Mouse (Mus musculus) limb, embryonic 10.5 days (tissue): Measurements from ENCODE around the gene Nexn. TPM values are rescaled to one million over a fixed set of nuclear protein-coding genes. Genes with fewer than 3 reads are reported as not detected.
"Not testable (repeated sequence)": the region's sequence is repeated elsewhere in the genome, so short reads cannot be mapped to it uniquely, and the experiment has no call there.

Source experiments
- DNase-seq: peaks from one replicate; pipeline ENCODE4 v3.0.0-alpha.2; 2017; ENCODE audit warnings: low spot score
- H3K27ac ChIP-seq: fragments of 300-500 bp; sonication (generic); 2 replicates; pipeline ENCODE4 v1.5.1; 2016; ENCODE audit warnings: mild to moderate bottlenecking
- H3K27me3 ChIP-seq: fragments of 300-500 bp; sonication (generic); 2 replicates; pipeline ENCODE4 v1.6.1; 2016; ENCODE audit warnings: low read depth, mild to moderate bottlenecking; ENCODE audit not compliant: poor library complexity, severe bottlenecking
- H3K36me3 ChIP-seq: fragments of 300-500 bp; sonication (generic); 2 replicates; pipeline ENCODE4 v1.6.1; 2016; ENCODE audit warnings: mild to moderate bottlenecking, moderate library complexity
- H3K4me1 ChIP-seq: fragments of 300-500 bp; sonication (generic); 2 replicates; pipeline ENCODE4 v1.6.1; 2016
- H3K4me3 ChIP-seq: fragments of 300-500 bp; sonication (generic); 2 replicates; pipeline ENCODE4 v1.5.1; 2016; ENCODE audit warnings: mild to moderate bottlenecking, moderate library complexity
- H3K9me3 ChIP-seq: fragments of 300-500 bp; sonication (generic); replicated peaks from 2 replicates; pipeline ENCODE4 v1.6.1; 2016; ENCODE audit warnings: mild to moderate bottlenecking
- WGBS: fragments of 180-500 bp; shearing (Covaris S2); methylation state at CpG from one replicate; pipeline ENCODE4 v1.1.7; 2016; 5-methylcytosine and 5-hydroxymethylcytosine counted together
- polyA plus RNA-seq: library from polyadenylated mRNA; unstranded; fragments of >200 nt; fragmentation: Nextera tagmentation; extraction: Ambion mirVana; gene quantifications from 2 replicates; pipeline ENCODE4 v1.2.1, GENCODE M21; 2016

Gene Nexn
- polyA plus RNA-seq: 3.0 and 3.1 TPM in 2 replicates

GRCm38 (mm10) chr3:152266036-152266421, at the start of gene Nexn:
Gene Nexn (minus strand): TSS chr3:152266350.
- H3K4me1 ChIP-seq: peaks cover 24% of the 10 kb centered on the region
- no peaks in the 10 kb centered on the region for H3K9me3 ChIP-seq
- WGBS: 5% methylated on average over 13 of the region's 13 CpGs
- H3K27me3 ChIP-seq: peaks cover 60% of the 10 kb centered on the region
- peak within 1 kb of the TSS; percentile 76 for H3K4me3 ChIP-seq
- H3K27ac ChIP-seq: peak within 1 kb of the TSS; percentile 91
- no peak for DNase-seq
- no peaks in the 10 kb centered on the region for H3K36me3 ChIP-seq

- Histone ChIP-seq H3K9me3 (no peaks in the 10 kb centered on the region), H3K36me3 (peaks cover 28% of the 10 kb centered on the region), H3K4me3 (no peak overlapping the region), H3K27me3 (no peaks in the 10 kb centered on the region), H3K27ac (no peak overlapping the region), H3K4me1 (no peaks in the 10 kb centered on the region)
- 13% methylated on average over 7 of the region's 7 CpGs for WGBS
- peak; percentile 81 for DNase-seq
These were observed 49.5 kb upstream of the Nexn start for GRCm38 (mm10) chr3:152315613-152316012.

- peaks cover 29% of the 10 kb centered on the region for H3K36me3 ChIP-seq
- not testable (repeated sequence) for H3K9me3 ChIP-seq, H3K4me3 ChIP-seq, H3K27ac ChIP-seq, H3K4me1 ChIP-seq, DNase-seq, H3K27me3 ChIP-seq
- WGBS: 75% methylated on average over 14 of the region's 14 CpGs
These were observed 48.5 kb upstream of the Nexn start for GRCm38 (mm10) chr3:152314666-152315065.

GRCm38 (mm10) chr3:152309250-152309645, 43.1 kb upstream of the Nexn start:
- H3K9me3 ChIP-seq: no peaks in the 10 kb centered on the region
- H3K36me3 ChIP-seq: peaks cover 39% of the 10 kb centered on the region
- H3K4me1 ChIP-seq: peaks cover 7% of the 10 kb centered on the region; the same call in 1 of the 2 replicates
- 91% methylated on average over 9 of the region's 9 CpGs for WGBS
- H3K4me3 ChIP-seq: no peak overlapping the region
- H3K27ac ChIP-seq: no peak overlapping the region
- no peak for DNase-seq
- H3K27me3 ChIP-seq: no peaks in the 10 kb centered on the region

- WGBS: 42% methylated on average over 10 of the region's 10 CpGs
- DNase-seq: no peak
- H3K36me3 ChIP-seq: peaks cover 39% of the 10 kb centered on the region
These were observed 42.5 kb upstream of the Nexn start for GRCm38 (mm10) chr3:152308485-152309249.

GRCm38 (mm10) chr3:152305971-152306370, 39.8 kb upstream of the Nexn start:
- no peak for DNase-seq
- Histone ChIP-seq H3K9me3 (no peaks in the 10 kb centered on the region), H3K4me3 (no peak overlapping the region), H3K4me1 (peaks cover 7% of the 10 kb centered on the region; the same call in 1 of the 2 replicates), H3K27me3 (no peaks in the 10 kb centered on the region), H3K27ac (no peak overlapping the region), H3K36me3 (peaks cover 44% of the 10 kb centered on the region)
- 90% methylated on average over 4 of the region's 4 CpGs for WGBS

More at GRCm38 (mm10) chr3:152308485-152309249, 42.5 kb upstream of the Nexn start:
- Histone ChIP-seq H3K9me3 (no peaks in the 10 kb centered on the region), H3K4me3 (no peak overlapping the region), H3K4me1 (peaks cover 7% of the 10 kb centered on the region; the same call in 1 of the 2 replicates), H3K27ac (no peak overlapping the region), H3K27me3 (no peaks in the 10 kb centered on the region)

GRCm38 (mm10) chr3:152305080-152305479, 38.9 kb upstream of the Nexn start:
- Histone ChIP-seq H3K9me3 (no peaks in the 10 kb centered on the region), H3K36me3 (peaks cover 45% of the 10 kb centered on the region), H3K4me3 (no peak overlapping the region), H3K27ac (no peak overlapping the region), H3K4me1 (peaks cover 7% of the 10 kb centered on the region; the same call in 1 of the 2 replicates), H3K27me3 (no peaks in the 10 kb centered on the region)
- WGBS: 81% methylated on average over 8 of the region's 8 CpGs
- no peak for DNase-seq

GRCm38 (mm10) chr3:152304093-152304815, 38.1 kb upstream of the Nexn start:
- 34% methylated on average over 6 of the region's 6 CpGs for WGBS
- Histone ChIP-seq H3K36me3 (peaks cover 39% of the 10 kb centered on the region), H3K27ac (no peak overlapping the region), H3K4me1 (peaks cover 6% of the 10 kb centered on the region; the same call in 1 of the 2 replicates), H3K27me3 (no peaks in the 10 kb centered on the region), H3K4me3 (no peak overlapping the region), H3K9me3 (no peaks in the 10 kb centered on the region)
- no peak for DNase-seq

GRCm38 (mm10) chr3:152302991-152303390, 36.8 kb upstream of the Nexn start:
- Histone ChIP-seq H3K4me3 (no peak overlapping the region), H3K9me3 (no peaks in the 10 kb centered on the region), H3K4me1 (peaks cover 4% of the 10 kb centered on the region; the same call in 1 of the 2 replicates), H3K27me3 (no peaks in the 10 kb centered on the region), H3K27ac (no peak overlapping the region; the same call in 1 of the 2 replicates), H3K36me3 (peaks cover 37% of the 10 kb centered on the region)
- WGBS: 77% methylated on average over 9 of the region's 9 CpGs
- DNase-seq: no peak

GRCm38 (mm10) chr3:152300376-152301337, 34.5 kb upstream of the Nexn start:
- Histone ChIP-seq H3K4me3 (no peak overlapping the region), H3K9me3 (no peaks in the 10 kb centered on the region), H3K4me1 (peaks cover 4% of the 10 kb centered on the region; the same call in 1 of the 2 replicates), H3K27me3 (no peaks in the 10 kb centered on the region), H3K36me3 (peaks cover 47% of the 10 kb centered on the region), H3K27ac (no peak overlapping the region)
- no peak for DNase-seq
- WGBS: 83% methylated on average over 14 of the region's 14 CpGs

GRCm38 (mm10) chr3:152295896-152296295, 29.7 kb upstream of the Nexn start:
- 90% methylated on average over 5 of the region's 5 CpGs for WGBS
- DNase-seq: no peak
- H3K36me3 ChIP-seq: peaks cover 39% of the 10 kb centered on the region
- no peak overlapping the region for H3K27ac ChIP-seq
- H3K9me3 ChIP-seq: no peaks in the 10 kb centered on the region
- H3K27me3 ChIP-seq: no peaks in the 10 kb centered on the region
- no peak overlapping the region for H3K4me3 ChIP-seq
- peaks cover 10% of the 10 kb centered on the region for H3K4me1 ChIP-seq

- no peak for DNase-seq
- Histone ChIP-seq H3K4me1 (peaks cover 19% of the 10 kb centered on the region), H3K4me3 (no peak overlapping the region), H3K36me3 (peaks cover 41% of the 10 kb centered on the region), H3K27ac (no peak overlapping the region), H3K27me3 (no peaks in the 10 kb centered on the region), H3K9me3 (no peaks in the 10 kb centered on the region)
- WGBS: 85% methylated on average over 3 of the region's 3 CpGs
These were observed 28.2 kb upstream of the Nexn start for GRCm38 (mm10) chr3:152294400-152294799.
